Mouse (Mus musculus): ENCODE results near the gene Oxtr. TPM values are rescaled to one million over a fixed set of nuclear protein-coding genes. Genes with fewer than 3 reads are reported as not detected.

The Oxtr gene
- total RNA-seq, 1 experiment from 2014 or later, result not detected

GRCm38 (mm10) chr6:112492656-112493055, 2.9 kb upstream of the Oxtr start:
- no peak for ATAC-seq (replicated peaks in 1 of 2; ENCODE audit: insufficient read depth in 1 of 2, low FRiP score in 2 of 2, low TSS enrichment in 1 of 2, low read depth in 1 of 2, poor library complexity in 2 of 2, severe bottlenecking in 2 of 2)

- no peak for ATAC-seq (replicated peaks in 1 of 2; ENCODE audit: insufficient read depth in 1 of 2, low FRiP score in 2 of 2, low TSS enrichment in 1 of 2, low read depth in 1 of 2, poor library complexity in 2 of 2, severe bottlenecking in 2 of 2)
Observed at GRCm38 (mm10) chr6:112491521-112491920, 1.8 kb upstream of the Oxtr start.

GRCm38 (mm10) chr6:112490625-112491242, 991 bp upstream of the Oxtr start:
- ATAC-seq (replicated peaks in 1 of 2; ENCODE audit: insufficient read depth in 1 of 2, low FRiP score in 2 of 2, low TSS enrichment in 1 of 2, low read depth in 1 of 2, poor library complexity in 2 of 2, severe bottlenecking in 2 of 2), result peak; percentile 76 to 77

GRCm38 (mm10) chr6:112489181-112489909, 398 bp downstream of the Oxtr start:
- peak; percentile 25 to 30; a peak in 2 of 4 replicates for ATAC-seq (replicated peaks in 1 of 2; ENCODE audit: insufficient read depth in 1 of 2, low FRiP score in 2 of 2, low TSS enrichment in 1 of 2, low read depth in 1 of 2, poor library complexity in 2 of 2, severe bottlenecking in 2 of 2)

- ATAC-seq (replicated peaks in 1 of 2; ENCODE audit: insufficient read depth in 1 of 2, low FRiP score in 2 of 2, low TSS enrichment in 1 of 2, low read depth in 1 of 2, poor library complexity in 2 of 2, severe bottlenecking in 2 of 2), result no peak
Observed at GRCm38 (mm10) chr6:112488821-112489180, 942 bp downstream of the Oxtr start.

- no peak for ATAC-seq (replicated peaks in 1 of 2; ENCODE audit: insufficient read depth in 1 of 2, low FRiP score in 2 of 2, low TSS enrichment in 1 of 2, low read depth in 1 of 2, poor library complexity in 2 of 2, severe bottlenecking in 2 of 2)
Observed at GRCm38 (mm10) chr6:112487993-112488392, 1.8 kb downstream of the Oxtr start.

GRCm38 (mm10) chr6:112484316-112484715, 5.4 kb downstream of the Oxtr start:
- peak; percentile 63 to 86 for ATAC-seq (replicated peaks in 1 of 2; ENCODE audit: insufficient read depth in 1 of 2, low FRiP score in 2 of 2, low TSS enrichment in 1 of 2, low read depth in 1 of 2, poor library complexity in 2 of 2, severe bottlenecking in 2 of 2)

GRCm38 (mm10) chr6:112479861-112480260, 9.9 kb downstream of the Oxtr start:
- no peak for ATAC-seq (replicated peaks in 1 of 2; ENCODE audit: insufficient read depth in 1 of 2, low FRiP score in 2 of 2, low TSS enrichment in 1 of 2, low read depth in 1 of 2, poor library complexity in 2 of 2, severe bottlenecking in 2 of 2)

- ATAC-seq (replicated peaks in 1 of 2; ENCODE audit: insufficient read depth in 1 of 2, low FRiP score in 2 of 2, low TSS enrichment in 1 of 2, low read depth in 1 of 2, poor library complexity in 2 of 2, severe bottlenecking in 2 of 2), result peak; percentile 18 to 56; a peak in 3 of 4 replicates
Observed at GRCm38 (mm10) chr6:112471644-112472043, 18.1 kb downstream of the Oxtr start.

GRCm38 (mm10) chr6:112466001-112466400, 23.7 kb downstream of the Oxtr start:
- ATAC-seq (replicated peaks in 1 of 2; ENCODE audit: insufficient read depth in 1 of 2, low FRiP score in 2 of 2, low TSS enrichment in 1 of 2, low read depth in 1 of 2, poor library complexity in 2 of 2, severe bottlenecking in 2 of 2), result no peak

GRCm38 (mm10) chr6:112465441-112465840, 24.3 kb downstream of the Oxtr start:
- ATAC-seq (replicated peaks in 1 of 2; ENCODE audit: insufficient read depth in 1 of 2, low FRiP score in 2 of 2, low TSS enrichment in 1 of 2, low read depth in 1 of 2, poor library complexity in 2 of 2, severe bottlenecking in 2 of 2), result no peak

GRCm38 (mm10) chr6:112463331-112463730, 26.4 kb downstream of the Oxtr start:
- no peak for ATAC-seq (replicated peaks in 1 of 2; ENCODE audit: insufficient read depth in 1 of 2, low FRiP score in 2 of 2, low TSS enrichment in 1 of 2, low read depth in 1 of 2, poor library complexity in 2 of 2, severe bottlenecking in 2 of 2)

- no peak for ATAC-seq (replicated peaks in 1 of 2; ENCODE audit: insufficient read depth in 1 of 2, low FRiP score in 2 of 2, low TSS enrichment in 1 of 2, low read depth in 1 of 2, poor library complexity in 2 of 2, severe bottlenecking in 2 of 2)
Observed at GRCm38 (mm10) chr6:112461459-112461858, 28.3 kb downstream of the Oxtr start.

GRCm38 (mm10) chr6:112459341-112459749, 30.4 kb downstream of the Oxtr start, which contains the start of gene Cav3:
TSS of gene Cav3 (plus strand) at chr6:112459505.
- ATAC-seq (replicated peaks in 1 of 2; ENCODE audit: insufficient read depth in 1 of 2, low FRiP score in 2 of 2, low TSS enrichment in 1 of 2, low read depth in 1 of 2, poor library complexity in 2 of 2, severe bottlenecking in 2 of 2), result no peak

- ATAC-seq (replicated peaks in 1 of 2; ENCODE audit: insufficient read depth in 1 of 2, low FRiP score in 2 of 2, low TSS enrichment in 1 of 2, low read depth in 1 of 2, poor library complexity in 2 of 2, severe bottlenecking in 2 of 2), result peak; percentile 76 to 79
Observed at GRCm38 (mm10) chr6:112445675-112446074, 44.1 kb downstream of the Oxtr start.

- ATAC-seq (replicated peaks in 1 of 2; ENCODE audit: insufficient read depth in 1 of 2, low FRiP score in 2 of 2, low TSS enrichment in 1 of 2, low read depth in 1 of 2, poor library complexity in 2 of 2, severe bottlenecking in 2 of 2), result no peak
Observed at GRCm38 (mm10) chr6:112426018-112426732, 63.6 kb downstream of the Oxtr start.

GRCm38 (mm10) chr6:112423746-112424501, 65.8 kb downstream of the Oxtr start:
- ATAC-seq (replicated peaks in 1 of 2; ENCODE audit: insufficient read depth in 1 of 2, low FRiP score in 2 of 2, low TSS enrichment in 1 of 2, low read depth in 1 of 2, poor library complexity in 2 of 2, severe bottlenecking in 2 of 2), result no peak

Measured in hematopoietic stem cell, adult 5-6 weeks (primary cell).